Mouse (Mus musculus) left cerebral cortex, postnatal 25 days (tissue): ENCODE measurements around the gene Mastl. TPM values are rescaled to one million over a fixed set of nuclear protein-coding genes. Genes with fewer than 3 reads are reported as not detected.

Source experiments
- DNase-seq, 2 experiments: peaks; one replicate each; pipeline ENCODE4 v3.0.0; 2022; ENCODE audit warnings: low spot score in 2 of 2, mixed read lengths in 1 of 2
- intact Hi-C: fragments of 180-260 bp; cut with DNase I; formaldehyde crosslinking; loops from one replicate; pipeline ENCODE4 v1.15.1; 2025
- total RNA-seq, 2 experiments: library from RNA; stranded (reverse); gene quantifications; 2 replicates each; pipeline ENCODE4 v1.2.3; 2021

Gene Mastl
- total RNA-seq, 2 experiments from 2014 or later, result 0.69 to 0.89 TPM

DNA sequence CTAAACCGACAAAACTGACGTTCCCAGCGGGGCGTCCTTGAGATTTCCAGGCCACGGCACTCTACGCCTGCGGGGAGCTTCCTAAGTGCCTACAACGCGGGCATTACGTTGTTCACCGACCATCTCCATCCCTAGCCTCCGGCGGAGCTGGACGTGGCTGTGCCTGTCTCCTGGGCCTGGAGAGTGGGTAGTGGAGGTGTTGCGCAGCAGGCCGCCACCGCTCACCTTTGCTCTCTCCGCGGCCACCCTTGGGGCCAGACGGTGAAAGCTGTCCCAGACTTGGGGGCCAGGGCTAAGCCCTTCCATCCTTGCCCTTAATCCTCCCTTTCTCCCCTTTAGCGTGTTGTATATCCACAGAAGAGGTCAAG lies 87.5 kb downstream of the Mastl start:
- no peak for DNase-seq
- intact Hi-C loops, result loop anchor here (1.0 to 5.0 kb wide), 4 partner anchors 28 to 174 kb away; partner anchors contain the start of genes Abi1, Mastl, Pdss1 and Yme1l1

DNA sequence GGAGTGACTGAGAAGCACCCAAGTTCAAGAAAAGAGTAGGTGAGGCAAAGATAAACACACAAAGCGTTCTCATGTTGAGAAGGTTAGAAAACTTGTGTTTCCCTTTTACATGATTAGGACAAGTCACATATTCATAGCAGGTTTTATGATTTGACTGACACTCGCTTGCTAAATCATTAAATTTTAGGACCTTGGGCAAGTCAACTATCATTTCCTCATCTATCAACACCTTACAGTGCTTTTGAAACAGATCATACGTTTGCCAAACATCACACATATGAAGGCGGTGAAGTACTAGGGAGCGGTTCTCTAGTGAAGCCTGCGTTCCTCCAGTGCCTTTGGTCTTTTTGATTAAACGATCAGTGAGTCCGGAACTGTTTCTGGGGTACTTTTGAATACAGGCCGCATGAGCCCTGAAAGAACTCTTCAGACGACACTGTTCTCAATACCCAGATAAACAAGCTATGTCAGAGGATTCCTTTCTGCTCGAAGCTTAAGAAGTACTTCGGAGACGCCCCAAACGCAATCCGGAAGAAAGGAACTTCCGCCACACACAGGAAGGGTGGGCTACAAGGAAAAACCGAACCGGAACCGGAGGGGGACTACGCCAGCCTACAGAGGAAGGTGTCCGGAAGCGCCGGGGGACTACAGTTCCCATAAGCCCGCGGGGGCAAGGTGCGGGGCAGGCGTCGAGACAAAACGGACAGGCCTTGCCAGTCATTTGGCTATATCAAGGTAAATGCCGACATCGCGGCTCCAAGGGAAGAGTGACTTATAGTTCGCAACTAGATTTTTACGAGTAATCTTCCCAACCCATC lies 88.1 kb downstream of the Mastl start, which contains the start of gene Acbd5:
Gene Acbd5 (plus strand): TSS at position 616 of the 818 bp plus-strand sequence.
- DNase-seq, result peak; percentile 95 to 99

More for the DNA sequence above, 88.1 kb downstream of the Mastl start, which contains the start of gene Acbd5:
- intact Hi-C loops, result loop anchor here (1.0 to 5.0 kb wide), 4 partner anchors 27 to 173 kb away; partner anchors contain the start of genes Abi1, Mastl, Pdss1 and Yme1l1

Other genes starting within 250 kb of the Mastl start
- 100 to 1,000 TPM; 132 to 140 TPM for gene Abi1, start 115.8 kb downstream of the Mastl start, total RNA-seq
- 10 to 100 TPM; 74.5 to 75.5 TPM for gene Acbd5, start 87.9 kb downstream of the Mastl start, total RNA-seq
- 10 to 100 TPM; 90.2 to 91.7 TPM for gene Yme1l1, start 345 bp upstream of the Mastl start, total RNA-seq
- under 1 TPM; 0.23 to 0.25 TPM for gene 4931423N10Rik, start 51.5 kb upstream of the Mastl start, total RNA-seq
- 1 to 10 TPM; 2.9 to 3.1 TPM for gene Nxph2, start 165.2 kb upstream of the Mastl start, total RNA-seq